Mouse (Mus musculus) NIH3T3 (cell line): ENCODE measurements around the gene Klhl22.
"Not testable (repeated sequence)": the region's sequence is repeated elsewhere in the genome, so short reads cannot be mapped to it uniquely, and the experiment has no call there.

Experiments used
- DNase-seq: peaks from one replicate; pipeline ENCODE4 v3.0.0-alpha.2; 2012; ENCODE audit warnings: low read depth

Gene Klhl22

GRCm38 (mm10) chr16:17759344-17759773, at the start of gene Klhl22:
Gene Klhl22 (plus strand): TSS chr16:17759618.
- peak; percentile 95 for DNase-seq

DNA sequence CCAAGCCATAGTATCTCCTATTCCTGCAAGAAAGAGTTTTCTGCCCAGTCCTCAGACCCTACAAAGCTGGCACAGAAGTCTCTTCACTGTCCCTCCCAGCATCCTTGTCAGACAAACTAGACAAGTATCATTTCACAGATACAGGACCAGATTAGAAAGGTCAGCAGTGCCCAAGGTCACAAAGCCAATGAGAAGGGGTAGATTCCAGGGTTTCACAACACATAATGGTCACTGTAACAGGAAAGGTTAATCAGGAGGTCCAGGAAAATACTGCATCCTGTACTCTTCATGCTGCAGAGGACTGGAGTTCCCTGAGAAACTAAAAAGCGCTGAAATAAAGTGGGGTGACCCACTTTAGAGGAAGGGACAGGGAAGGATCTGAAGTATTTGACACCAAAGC, 41.6 kb upstream of the Klhl22 start:
- DNase-seq = no peak

DNA sequence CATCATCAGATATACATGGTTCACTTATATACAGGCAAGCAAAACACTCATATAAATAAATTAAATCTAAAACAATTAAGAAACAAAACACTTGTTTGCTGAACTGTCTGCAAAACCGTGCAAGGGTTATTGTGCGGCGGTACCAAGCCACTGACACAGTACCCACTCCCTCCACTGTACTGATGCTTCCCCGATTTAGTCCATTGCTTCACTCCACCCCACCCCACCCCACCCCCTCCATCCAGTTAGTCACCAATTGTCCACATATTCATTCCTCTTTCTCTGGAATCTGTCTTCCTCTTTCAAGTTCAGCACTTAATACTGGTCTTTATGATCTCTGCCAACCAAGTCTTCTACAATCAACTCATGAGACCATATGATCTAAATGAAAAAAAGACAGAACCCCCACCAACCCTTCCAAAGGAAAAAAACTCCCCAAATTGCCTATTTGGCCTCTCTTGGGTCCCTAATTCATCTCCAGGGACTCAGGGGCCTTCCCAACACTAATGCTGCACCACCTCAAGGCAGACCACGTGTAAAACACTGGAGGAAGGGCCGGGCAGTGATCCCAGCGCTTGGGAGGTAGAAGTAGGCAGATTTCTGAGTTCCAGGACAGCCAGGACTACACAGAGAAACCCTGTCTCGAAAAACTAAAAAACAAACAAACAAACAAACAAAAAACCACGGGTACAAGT, 38.2 kb upstream of the Klhl22 start:
- DNase-seq = peak; percentile 38

DNA sequence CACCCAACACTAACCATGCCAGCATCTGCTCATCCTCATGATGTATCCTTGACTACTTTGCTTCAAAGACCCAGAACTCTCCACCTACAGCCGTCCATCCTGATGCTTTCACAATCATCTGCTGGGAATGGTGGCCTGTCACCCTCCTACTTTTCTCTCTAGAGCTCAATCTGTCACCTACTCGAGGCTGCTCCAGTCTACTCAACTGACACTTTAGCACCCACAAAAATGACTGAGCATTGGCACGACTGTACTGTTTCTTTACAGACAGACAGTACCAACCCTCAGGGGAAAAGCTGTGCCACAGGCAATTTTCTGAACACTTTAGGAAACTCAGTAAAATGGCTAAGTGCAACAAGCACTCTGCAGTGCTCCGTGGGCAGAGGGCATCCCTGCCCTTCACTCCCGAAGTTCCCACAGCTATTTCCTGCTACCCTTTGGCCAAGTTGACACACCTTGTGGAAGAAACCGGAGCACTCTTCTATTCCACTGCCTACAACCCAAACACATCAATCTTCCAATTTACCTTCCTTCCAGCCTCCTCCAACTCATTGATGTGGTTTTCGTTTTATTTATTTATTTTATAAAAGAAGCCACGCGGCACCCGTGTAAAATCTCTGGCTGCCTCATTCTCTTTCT, 37.5 kb upstream of the Klhl22 start:
- no peak for DNase-seq

- DNase-seq = peak; percentile 91
These were observed 36.7 kb upstream of the Klhl22 start for GRCm38 (mm10) chr16:17722461-17723324.

GRCm38 (mm10) chr16:17723325-17723626, 36.1 kb upstream of the Klhl22 start:
- no peak for DNase-seq

DNA sequence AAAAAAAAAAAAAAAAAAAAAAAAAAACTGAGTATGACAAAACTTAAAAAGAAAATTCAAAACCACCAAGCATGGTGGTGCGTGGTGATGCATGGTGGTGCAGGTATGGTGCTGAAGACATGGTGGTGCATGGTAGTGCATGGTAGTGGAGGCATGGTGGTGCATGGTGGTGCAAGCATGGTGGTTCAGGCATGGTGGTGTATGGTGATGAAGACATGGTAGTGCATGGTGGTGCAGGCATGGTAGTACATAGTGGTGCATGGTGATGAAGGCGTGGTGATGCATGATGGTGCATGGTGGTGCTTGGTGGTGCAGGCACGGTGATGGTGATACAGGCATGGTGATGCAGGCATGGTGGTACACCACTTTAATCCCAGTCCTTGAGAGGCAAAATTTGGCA, 35.0 kb upstream of the Klhl22 start:
- no peak for DNase-seq

DNA sequence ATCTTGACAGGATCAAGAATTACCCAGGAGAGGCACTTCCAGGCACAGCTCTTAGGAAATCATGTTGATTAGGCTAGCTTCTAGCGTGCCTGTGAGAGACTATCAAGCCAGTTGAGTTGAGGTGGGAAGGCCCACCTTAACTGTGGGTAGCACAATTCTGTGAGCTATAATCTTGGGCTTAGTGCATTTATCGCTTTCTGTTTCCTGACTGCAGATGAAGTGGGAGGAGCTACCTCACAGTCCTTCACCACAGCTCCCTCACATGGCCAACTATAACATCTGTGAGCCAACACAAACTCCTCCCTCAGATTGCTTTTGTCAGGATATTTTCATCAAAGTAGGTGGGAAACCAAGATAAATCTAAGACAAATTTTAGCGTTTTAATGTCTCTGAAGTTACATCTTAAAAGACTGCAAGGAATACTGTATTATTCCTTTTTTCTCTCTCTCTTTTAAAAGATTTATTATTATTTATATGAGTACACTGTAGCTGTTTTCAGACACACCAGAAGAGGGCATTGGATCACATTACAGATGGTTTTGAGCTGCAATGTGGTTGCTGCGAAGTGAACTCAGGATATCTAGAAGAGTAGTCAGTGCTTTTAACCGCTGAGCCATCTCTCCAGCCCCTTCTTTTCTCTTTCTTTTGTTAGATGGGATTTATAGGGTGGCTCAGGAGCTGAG, 32.1 kb upstream of the Klhl22 start:
- peak; percentile 78 for DNase-seq

DNA sequence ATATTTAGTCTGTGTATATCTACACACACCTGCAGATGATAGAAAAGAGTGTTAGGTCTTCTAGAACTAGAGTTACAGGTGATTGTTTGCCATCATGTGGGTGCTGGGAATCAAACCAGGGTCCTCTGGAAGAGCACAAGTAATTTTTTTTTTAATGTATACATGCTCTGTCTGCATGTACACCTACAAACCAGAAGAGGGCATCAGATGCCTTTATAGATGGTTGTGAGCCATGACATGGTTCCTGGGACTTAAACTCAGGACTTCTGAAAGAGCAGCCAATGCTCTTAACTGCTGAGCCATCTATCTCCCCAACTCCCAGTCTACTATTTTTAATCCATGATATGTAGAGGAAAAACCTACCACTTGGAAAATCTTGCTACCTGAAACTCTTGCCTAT, 29.4 kb upstream of the Klhl22 start:
- DNase-seq = peak; percentile 51

- peak; percentile 14 for DNase-seq
These were observed 27.4 kb upstream of the Klhl22 start for GRCm38 (mm10) chr16:17732021-17732420.

DNA sequence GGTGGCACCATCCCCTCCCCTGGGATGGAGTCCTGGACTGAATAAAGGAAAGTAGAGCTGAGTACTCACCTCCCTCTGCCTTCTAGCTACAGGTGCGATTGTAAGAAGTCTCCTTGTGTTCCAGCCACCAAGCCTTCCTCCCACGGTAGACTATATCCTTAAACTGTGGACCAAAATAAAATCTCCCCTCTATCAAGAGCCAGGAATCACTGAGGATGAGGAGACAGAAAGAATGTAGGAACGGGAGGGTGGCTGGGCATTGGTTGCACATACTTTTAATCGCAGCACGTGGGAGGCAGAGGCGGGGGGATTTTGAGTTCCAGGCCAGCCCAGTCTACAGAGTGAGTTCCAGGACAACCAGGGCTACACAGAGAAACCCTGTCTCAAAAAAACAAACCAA, 27.0 kb upstream of the Klhl22 start:
- no peak for DNase-seq

DNA sequence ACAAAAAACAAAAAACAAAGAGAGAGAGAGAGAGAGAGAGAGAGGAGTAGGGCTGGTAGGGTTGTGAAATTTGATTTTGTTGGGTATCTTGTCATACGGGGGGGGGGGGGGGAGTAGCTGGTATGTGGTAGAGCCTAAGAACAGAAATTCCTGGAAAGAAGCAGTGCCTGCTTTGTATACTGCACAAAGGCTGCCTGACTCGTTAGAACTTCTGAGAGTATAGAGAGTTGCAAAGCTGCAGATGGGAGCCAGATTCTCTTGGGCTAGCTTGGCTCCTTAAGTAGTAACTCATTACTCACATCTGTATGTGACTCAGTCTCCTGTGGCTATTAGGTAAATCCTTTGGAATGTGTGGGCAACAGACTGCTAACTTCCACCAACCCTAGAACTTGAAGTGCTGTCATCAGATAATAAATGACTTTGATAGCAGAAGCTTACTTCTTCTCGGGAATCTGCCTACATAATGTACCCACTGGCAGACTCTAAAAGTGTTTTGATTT, 26.5 kb upstream of the Klhl22 start, which contains the start of gene Med15:
TSS of gene Med15 (minus strand) at position 51 of the 500 bp plus-strand sequence.
- peak; percentile 89 for DNase-seq

DNA sequence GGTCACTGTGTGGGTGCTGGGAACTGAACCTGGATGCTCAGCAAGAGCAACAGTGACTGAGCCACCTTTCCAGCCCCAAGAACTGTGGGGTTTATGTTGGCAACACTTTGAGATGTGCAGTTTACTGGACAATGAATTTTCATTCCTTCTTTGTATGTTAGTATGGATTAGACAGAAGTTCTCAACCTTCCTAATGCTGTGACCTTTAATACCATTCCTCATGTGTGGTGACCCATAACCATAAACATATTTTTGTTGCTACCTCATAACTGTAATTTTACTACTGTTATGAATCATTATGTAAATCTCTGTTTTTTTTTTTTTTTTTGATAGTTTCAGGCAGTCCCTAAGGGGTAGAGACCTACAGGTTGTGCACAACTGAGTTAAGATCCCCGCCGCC, 25.8 kb upstream of the Klhl22 start:
- peak; percentile 69 for DNase-seq

- DNase-seq = not testable (repeated sequence)
These were observed 24.5 kb upstream of the Klhl22 start for GRCm38 (mm10) chr16:17734872-17735271.

DNA sequence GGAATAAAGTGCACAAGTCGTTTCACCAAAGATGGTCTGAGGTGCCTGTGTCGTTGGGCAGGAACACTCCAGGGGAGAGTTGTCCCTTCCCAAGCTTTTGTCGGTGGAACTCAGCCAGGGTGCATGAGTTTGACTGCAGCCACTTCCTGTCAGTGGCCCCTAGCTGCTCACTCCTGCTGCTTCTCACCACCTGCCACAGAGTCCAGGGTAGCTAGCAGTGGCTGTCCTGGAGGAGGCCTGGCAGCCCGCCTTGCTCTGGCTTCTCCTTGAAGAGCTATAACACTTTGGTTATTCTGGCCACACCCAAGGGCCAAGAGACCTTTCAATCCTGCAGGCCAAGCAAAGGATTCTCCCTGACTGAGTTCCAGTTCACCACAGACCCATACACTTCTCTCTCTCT, 23.3 kb upstream of the Klhl22 start:
- no peak for DNase-seq

GRCm38 (mm10) chr16:17740080-17740479, 19.3 kb upstream of the Klhl22 start:
- DNase-seq = no peak

DNA sequence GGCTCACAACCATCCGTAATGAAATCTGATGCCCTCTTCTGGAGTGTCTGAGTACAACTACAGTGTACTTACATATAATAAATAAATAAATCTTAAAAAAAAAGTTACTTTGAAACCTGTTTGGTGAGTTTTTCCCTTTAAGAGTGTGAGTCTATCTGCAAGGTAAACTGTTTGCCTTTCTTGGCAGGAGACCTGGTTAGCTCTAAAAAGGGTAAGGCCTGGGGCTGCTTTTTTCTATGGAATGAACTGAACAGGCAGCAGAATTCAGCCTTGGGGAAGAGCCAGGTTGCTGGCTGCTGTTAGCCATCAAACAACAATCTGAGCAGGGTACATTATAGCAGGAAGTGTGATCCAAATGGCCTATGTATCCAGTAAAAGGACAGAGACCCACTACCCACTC, 16.6 kb upstream of the Klhl22 start:
- DNase-seq = no peak

DNA sequence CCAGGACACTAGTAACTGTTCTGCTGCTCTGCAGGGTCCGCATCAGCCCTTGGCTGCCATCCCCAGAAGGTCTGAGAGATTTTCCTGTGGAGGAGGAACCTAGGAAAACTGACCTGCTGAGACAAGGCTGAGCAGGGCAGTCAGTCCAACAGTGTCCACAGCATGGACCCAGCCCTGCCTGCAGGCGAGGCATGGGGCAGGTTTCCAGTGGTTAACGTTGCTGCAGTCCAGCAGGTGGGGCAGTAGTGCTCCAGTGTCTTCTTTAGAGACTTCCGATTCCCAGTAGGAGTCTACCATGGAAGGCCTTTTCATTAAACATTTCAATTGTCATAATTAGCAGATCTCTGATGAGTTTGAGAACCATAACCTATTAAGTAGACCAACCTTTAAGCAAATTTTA, 16.1 kb upstream of the Klhl22 start:
- peak; percentile 56 for DNase-seq

DNA sequence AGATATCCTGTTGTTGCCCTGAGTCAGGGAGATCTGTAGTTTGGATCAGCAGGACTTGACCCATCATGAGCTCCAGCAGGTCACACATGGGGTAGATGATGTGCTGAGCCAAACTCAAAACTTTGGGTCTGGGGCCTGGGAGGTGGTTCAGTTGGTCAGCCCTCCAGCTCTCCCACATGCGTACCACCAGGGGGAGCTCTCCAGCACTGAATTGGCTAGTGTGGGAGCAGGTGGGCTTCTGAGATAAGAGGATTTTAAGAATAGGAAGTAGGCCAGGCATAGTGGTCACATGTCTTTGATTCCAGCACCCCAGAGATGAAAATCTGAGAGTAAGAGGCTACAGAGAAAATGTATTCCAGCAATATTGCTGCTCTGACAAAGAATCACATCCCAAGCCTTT, 14.9 kb upstream of the Klhl22 start:
- peak; percentile 48 for DNase-seq

GRCm38 (mm10) chr16:17745067-17745466, 14.4 kb upstream of the Klhl22 start:
- no peak for DNase-seq

- DNase-seq = peak; percentile 53
These were observed 6.4 kb upstream of the Klhl22 start for GRCm38 (mm10) chr16:17753001-17753400.

DNA sequence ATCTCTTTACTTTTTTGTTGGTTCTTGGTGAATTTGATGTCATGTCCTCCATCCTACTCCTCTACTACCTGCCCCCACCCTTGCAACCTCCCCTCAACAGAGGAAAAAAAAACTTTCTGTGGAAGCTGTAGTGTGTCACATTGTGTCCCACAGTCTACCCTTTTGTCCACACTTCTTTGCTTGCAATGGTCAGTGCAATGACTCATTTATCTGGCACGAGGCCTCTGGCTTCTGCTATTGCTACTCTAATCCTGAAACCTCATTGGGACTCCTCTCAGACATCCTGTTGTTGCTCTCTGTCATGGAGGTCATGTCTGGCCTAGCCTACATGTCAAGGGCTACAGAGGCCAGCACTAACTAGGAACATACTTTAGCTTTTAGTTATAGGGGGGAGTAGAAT, 5.7 kb upstream of the Klhl22 start:
- DNase-seq = peak; percentile 58
